Mouse (Mus musculus) cerebellum, adult 2 months (tissue): ENCODE results near the gene Chchd6.

Experiments used
- CTCF ChIP-seq: fragments of 200-500 bp; IDR thresholded peaks from 2 replicates; pipeline ENCODE4 v1.5.1; 2011; ENCODE audit warnings: low read depth, mild to moderate bottlenecking, control low read depth, low read length, moderate library complexity, borderline replicate concordance; ENCODE audit not compliant: insufficient read depth
- POLR2A ChIP-seq: fragments of 200-500 bp; IDR thresholded peaks from 2 replicates; pipeline ENCODE4 v1.6.1; 2011; ENCODE audit warnings: low read length, control low read depth, borderline replicate concordance; ENCODE audit not compliant: insufficient read depth

DNA sequence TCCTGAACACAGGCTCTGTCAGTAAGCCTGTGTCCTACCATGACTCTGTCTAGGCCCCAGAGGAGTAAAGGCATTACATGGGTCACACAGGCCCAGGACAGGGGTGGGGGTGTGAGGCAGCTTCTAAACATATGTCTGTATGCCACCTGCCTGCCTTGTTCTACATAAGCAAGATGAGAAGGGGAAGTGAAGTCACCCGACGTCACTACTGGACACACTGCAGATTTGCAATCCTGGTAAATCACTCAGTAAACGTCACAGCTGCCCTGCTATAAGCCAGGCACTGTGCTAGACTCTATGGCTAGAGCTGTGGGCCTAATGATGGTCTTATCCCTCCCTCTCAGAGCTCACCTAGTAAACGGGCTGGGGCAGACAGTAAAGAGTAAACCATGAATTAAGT is 42.5 kb upstream of the Chchd6 start:
- TF ChIP-seq CTCF, result no peak
- no peak for TF ChIP-seq POLR2A
